Mouse (Mus musculus) heart, postnatal 0 days (tissue): ENCODE measurements at regions not wholly inside any gene's neighbourhood (a gene's known extent, or its start where the extent isn't known, plus 50 kb on each side); places are given as distances from the start of the nearest gene placed in this dataset.

Source experiments
- CTCF ChIP-seq: IDR thresholded peaks from 2 replicates; pipeline ENCODE4 v1.5.1; 2016; ENCODE audit warnings: antibody characterized with exemption, control low read depth, low read depth
- EP300 ChIP-seq: IDR thresholded peaks from 2 replicates; pipeline ENCODE4 v1.6.1; 2016; ENCODE audit warnings: antibody characterized with exemption, low read depth

DNA sequence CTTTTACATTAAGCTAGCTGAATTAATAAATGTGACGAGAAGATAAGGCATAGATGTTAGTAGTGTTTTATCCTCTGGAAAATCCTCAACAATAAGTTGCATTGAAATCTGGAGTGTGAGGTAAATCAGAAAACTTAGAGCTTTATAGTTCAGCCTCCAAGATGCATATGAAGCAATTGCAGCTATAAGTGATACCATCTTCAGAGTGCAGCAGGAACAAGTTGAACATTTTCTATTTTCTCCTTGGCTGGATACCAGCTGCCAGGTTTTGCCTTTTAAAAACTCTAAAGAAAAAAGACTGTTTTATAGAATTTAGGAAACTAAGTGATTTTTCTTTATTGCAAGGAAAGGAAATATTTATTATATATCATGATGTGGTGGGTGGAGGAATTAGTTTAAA lies 414.6 kb downstream of the Otol1 start:
- TF ChIP-seq CTCF (no peak), EP300 (no peak)
